Mouse (Mus musculus) lung, adult 2 months (tissue): ENCODE data around the gene Tex10. TPM values are rescaled to one million over a fixed set of nuclear protein-coding genes. Genes with fewer than 3 reads are reported as not detected.

Experiments
- DNase-seq: peaks from one replicate; pipeline ENCODE4 v3.0.0; 2022
- H3K4me1 ChIP-seq: fragments of 200-500 bp; 2 replicates; pipeline ENCODE4 v1.6.1; 2011; ENCODE audit warnings: low read length; ENCODE audit not compliant: control insufficient read depth, insufficient read depth
- H3K4me3 ChIP-seq: fragments of 200-500 bp; replicated peaks from 2 replicates; pipeline ENCODE3; 2011; ENCODE audit warnings: low read depth, mild to moderate bottlenecking, control low read depth, low read length; ENCODE audit errors: extremely low read depth
- CTCF ChIP-seq: fragments of 200-500 bp; IDR thresholded peaks from 2 replicates; pipeline ENCODE4 v1.5.1; 2011; ENCODE audit warnings: mild to moderate bottlenecking, low read length, control low read depth; ENCODE audit not compliant: insufficient read depth
- POLR2A ChIP-seq: fragments of 200-500 bp; IDR thresholded peaks from 2 replicates; pipeline ENCODE4 v1.6.1; 2011; ENCODE audit warnings: low read depth, mild to moderate bottlenecking, control low read depth, low read length, borderline replicate concordance; ENCODE audit errors: extremely low read depth
- WGBS: fragments of 180-500 bp; shearing (Covaris S2); methylation state at CpG from one replicate; pipeline ENCODE4 v1.1.7; 2018; 5-methylcytosine and 5-hydroxymethylcytosine counted together
- polyA plus RNA-seq: library from polyadenylated mRNA; depleted of rRNA; stranded (reverse); fragments of >200 nt; gene quantifications from 2 replicates; pipeline ENCODE4 v1.2.3, GENCODE M21; 2012; rRNA removed

Gene Tex10
- 5.8 and 8.6 TPM in 2 replicates for polyA plus RNA-seq

DNA sequence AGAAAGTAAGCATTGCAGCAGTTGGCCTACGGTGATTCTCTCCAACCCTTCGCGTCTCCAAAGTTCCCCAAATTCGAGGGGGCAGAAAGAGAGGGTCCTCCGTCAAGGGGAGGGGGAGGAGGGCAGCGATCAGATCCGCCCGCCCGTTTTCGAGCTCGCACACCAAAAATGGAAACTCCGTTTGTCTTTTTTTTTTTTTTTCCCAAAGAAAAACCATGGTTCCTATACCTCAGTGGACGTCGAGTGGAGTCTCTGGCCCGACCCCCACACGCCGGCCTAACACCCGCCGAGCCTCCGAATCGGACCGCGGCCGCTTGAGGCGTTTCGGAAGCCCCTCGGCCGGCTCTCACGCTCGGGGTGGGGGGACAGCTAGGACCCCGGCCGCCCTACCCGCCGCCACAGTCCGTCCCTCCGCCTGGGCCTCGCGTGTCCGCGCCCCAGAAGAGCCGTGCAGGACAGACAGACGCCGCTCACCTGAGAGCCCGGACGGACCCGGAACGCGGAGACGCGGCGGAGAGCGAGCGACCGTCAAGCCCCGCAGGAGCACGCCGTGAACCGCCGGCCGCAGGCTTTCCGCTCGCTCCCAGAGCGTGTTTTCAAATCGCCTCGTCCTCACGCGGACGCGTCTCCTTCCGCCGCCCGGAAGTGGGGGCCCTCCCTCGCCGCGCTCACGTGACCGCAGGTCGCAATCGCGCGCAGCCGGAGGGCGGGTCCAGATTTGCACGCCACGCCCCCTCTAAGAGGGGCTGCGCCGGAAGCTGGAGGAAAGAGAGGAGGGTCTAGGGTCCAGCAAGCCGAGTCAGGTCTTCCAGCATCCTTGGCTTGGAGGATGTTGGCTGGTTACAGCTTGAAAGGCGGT lies at the start of gene Tex10:
TSS of gene Tex10 (minus strand) at position 668 of the 859 bp plus-strand sequence.
- H3K4me3 ChIP-seq = peak within 1 kb of the TSS; percentile 60
- 1% methylated on average over 88 of the region's 89 CpGs for WGBS
- peaks cover 2% of the 10 kb centered on the region for H3K4me1 ChIP-seq
- peak; percentile 90 for DNase-seq
- TF ChIP-seq POLR2A (peak; percentile 61; the same call in 1 of the 2 replicates), CTCF (no peak)

DNA sequence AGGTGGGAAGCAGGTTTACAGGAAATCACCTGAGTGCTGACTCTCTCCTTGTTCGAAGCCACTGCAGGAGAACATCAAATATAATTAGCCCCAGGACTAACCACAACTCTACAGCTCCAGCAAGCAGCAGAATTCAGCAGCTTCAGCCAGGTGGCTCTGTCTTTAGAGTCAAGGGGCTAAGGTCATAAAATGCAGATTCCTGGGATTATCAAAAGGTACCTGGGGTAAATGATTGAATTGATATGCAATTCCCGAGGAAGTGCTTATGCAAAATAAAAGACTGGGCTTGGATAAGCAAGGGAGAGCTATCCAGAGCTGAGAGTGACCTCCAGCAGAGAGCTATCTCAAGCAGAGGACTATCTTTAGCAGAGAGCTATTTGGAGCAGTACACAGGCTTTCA lies 37.6 kb upstream of the Tex10 start:
- no peak for TF ChIP-seq POLR2A
- TF ChIP-seq CTCF = no peak
- 44% methylated on average over 2 of the region's 2 CpGs for WGBS
- no peak for DNase-seq
- Histone ChIP-seq H3K4me1 (no peaks in the 10 kb centered on the region), H3K4me3 (no peak overlapping the region)

DNA sequence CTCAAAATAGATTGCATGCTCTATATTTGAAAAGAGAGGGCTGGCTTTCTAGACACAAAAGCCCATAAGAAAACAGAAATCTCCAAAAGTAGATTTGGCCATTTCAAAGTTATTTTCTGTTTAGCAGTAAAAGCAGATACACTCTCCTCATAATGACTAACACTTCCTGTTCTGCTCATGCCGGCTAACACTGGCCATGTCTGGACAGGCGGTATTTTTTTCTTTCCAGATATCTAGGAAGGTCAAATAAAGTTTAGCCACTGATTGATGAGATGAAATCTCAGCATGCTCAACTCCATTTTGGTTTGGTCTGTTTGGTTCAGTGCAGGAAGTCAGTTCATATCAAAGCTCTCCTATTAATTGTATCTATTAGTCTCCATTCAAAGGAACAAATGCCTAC lies 19.3 kb upstream of the Tex10 start:
- Histone ChIP-seq H3K4me1 (no peaks in the 10 kb centered on the region), H3K4me3 (no peak overlapping the region)
- DNase-seq = no peak
- WGBS = 24% methylated on average over 2 of the region's 2 CpGs
- TF ChIP-seq CTCF (no peak), POLR2A (no peak)

DNA sequence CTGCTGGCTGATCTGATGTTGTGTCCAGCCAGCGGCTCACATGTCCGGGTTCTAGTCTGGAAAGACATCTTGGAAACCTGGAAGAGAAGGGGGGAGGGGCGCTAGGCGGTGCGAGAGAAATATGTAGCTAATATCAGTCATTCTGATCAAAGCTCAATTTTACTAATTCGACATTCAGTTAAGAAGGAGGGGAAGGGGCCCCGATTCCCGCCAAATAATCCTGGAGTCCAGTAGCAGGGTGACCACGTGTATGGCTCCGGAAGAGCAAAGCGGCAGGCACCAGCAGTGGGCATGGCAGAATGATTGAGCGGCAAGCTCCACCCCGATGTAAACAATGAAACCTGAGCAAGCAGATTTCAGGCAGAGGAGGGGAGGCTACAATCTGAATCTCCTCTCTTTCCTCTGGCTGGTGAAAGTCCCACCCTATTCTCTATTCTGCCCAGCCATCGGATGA lies 18.1 kb upstream of the Tex10 start:
- no peaks in the 10 kb centered on the region for H3K4me1 ChIP-seq
- DNase-seq = no peak
- 11% methylated on average over 14 of the region's 14 CpGs for WGBS
- no peak overlapping the region for H3K4me3 ChIP-seq
- no peak for TF ChIP-seq POLR2A
- TF ChIP-seq CTCF = no peak

DNA sequence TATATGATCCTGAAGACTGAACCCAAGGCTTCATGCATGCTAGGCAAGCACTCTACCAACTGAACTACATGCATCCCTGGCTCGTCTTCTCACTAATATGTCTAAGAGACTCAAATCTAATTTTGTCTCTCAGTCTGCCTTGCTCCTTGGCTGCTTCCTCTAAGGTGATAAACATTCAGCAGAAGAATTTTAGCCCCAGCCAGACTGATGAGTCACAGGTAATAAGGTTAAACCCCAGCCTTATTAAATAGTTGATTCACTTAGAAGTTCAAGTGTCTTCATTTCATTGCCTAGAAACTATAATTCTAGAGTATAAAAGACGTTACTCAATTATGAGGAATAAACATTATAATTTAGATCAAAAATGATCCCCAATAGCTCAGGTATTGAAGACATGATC lies 15.7 kb upstream of the Tex10 start:
- Histone ChIP-seq H3K4me3 (no peak overlapping the region), H3K4me1 (no peaks in the 10 kb centered on the region)
- no peak for DNase-seq
- 77% methylated on average over 2 of the region's 2 CpGs for WGBS
- TF ChIP-seq CTCF = no peak
- TF ChIP-seq POLR2A = no peak

DNA sequence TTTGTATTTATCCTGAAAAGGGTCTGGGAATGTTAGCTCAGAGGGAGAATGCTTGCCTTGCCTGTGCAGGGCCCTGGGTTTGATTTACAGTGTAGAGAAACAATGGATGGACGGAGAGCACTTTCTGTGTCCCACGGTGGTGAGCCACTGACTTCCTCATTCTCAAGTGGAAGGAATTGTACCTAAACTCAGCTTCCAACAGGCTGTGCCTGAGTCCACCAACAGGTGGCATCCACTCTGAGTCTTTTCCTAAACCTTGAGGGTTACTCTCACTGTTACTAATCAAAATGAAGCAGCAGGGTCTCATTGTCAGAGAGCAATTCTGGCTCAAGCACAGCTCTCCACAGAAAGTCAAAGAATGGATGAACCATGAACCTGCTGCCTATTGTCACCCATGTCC lies 8.0 kb upstream of the Tex10 start:
- no peak overlapping the region for H3K4me3 ChIP-seq
- DNase-seq = peak; percentile 15
- 0 out of 2 replicates have a peak, but pooled peaks have one; percentile 22 for TF ChIP-seq CTCF
- no peak for TF ChIP-seq POLR2A
- no peaks in the 10 kb centered on the region for H3K4me1 ChIP-seq
- WGBS = 14% methylated on average over 2 of the region's 2 CpGs

DNA sequence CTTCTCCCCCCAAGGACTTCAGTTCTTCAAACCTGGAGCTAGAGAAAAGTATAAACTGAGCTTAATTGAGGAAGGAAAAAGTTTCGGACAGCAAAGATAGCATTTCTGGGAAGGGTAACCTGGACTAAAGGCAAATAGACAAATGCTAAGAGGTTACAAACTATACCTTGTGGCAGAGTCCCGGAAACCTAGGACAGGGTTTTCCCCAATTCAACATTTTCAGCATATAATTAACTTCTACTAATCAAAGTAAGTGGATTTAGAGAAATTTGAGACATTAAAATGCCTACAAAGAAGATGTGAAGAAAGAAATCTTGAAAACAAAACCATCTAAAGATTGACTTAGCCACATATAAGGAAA lies 372 bp upstream of the Tex10 start:
- no peak for DNase-seq
- no peak for TF ChIP-seq POLR2A
- 67% methylated on average over 2 of the region's 2 CpGs for WGBS
- peaks cover 2% of the 10 kb centered on the region for H3K4me1 ChIP-seq
- peak overlapping the region; percentile 60 for H3K4me3 ChIP-seq

DNA sequence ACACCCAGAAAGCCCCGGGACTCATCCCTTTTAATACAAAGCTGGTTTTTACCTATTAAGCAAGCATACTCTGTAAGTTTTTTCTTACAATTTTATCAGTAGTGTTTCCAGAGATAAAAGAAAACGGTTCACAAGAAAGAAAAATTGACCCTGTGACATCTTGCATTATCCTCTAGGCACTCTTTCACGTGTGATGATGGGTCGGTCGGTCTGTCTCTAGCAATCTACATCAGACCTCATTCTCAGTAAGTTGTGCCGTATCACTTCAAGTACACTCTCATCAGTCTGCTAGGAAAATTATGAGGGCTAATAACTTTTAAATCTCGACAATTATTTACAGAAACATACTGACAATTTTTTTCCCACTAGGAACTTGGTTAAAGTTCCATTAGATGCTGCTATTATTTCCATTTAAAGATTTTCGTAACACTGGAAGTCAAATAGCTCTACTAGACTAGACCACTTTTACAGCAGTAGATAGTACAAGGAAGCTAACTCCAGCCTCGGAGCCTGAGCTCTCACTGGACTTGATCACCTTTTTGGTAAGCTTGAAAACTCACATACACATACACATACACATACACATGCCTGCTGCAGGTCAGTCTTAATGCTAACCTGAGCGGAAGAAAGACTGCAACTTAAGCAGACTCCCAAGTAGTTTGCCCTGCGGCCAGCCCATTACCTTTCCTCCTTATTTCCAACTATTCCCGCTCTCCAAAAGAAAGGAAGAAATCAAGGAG lies 1.0 kb downstream of the Tex10 start:
- Histone ChIP-seq H3K4me1 (peaks cover 2% of the 10 kb centered on the region), H3K4me3 (peak overlapping the region; percentile 60)
- TF ChIP-seq CTCF (no peak), POLR2A (no peak)
- WGBS = 10% methylated on average over 12 of the region's 12 CpGs
- no peak for DNase-seq

DNA sequence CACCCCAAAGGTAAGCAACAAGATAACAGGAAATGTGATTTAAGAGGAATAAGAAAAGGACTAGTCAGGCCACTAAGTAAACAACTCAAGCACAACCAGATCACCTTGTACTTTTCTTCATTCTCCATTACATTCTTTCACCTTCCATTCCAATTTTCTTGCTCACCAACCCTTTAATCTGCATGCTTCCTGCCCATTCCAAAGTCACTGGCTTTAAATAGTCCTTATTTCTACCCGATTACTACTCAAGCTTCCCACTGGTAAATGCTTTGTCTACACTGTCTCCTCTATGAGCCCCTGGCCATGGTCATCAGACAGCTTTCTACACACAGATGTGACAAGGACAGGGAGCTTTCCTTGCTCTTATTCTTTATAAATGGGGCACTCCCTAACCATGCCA lies 2.3 kb downstream of the Tex10 start:
- no peak for TF ChIP-seq POLR2A
- TF ChIP-seq CTCF = no peak
- H3K4me3 ChIP-seq = no peak overlapping the region
- 50% methylated on average over 1 of the region's 1 CpGs for WGBS
- peaks cover 2% of the 10 kb centered on the region for H3K4me1 ChIP-seq
- DNase-seq = no peak

DNA sequence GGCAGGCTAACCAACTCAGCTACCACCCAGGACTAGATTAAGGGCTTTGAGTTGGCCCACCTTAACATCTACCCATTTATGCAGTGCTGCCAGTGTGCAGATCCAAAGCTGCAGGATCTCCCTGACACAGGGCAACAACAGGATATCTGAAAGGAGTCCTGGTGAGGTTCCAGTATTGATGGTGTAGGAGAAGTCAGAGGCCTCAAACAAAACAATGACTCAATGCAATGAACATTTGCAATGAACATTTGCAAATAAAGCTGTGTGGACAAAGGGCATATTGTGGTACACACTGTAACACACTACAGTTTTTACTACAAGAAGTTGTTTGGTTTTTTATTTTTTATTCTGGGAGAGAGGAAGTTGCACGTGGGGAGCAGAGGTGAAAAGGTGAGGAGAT lies 12.2 kb downstream of the Tex10 start:
- TF ChIP-seq POLR2A = no peak
- no peak for TF ChIP-seq CTCF
- no peak overlapping the region for H3K4me3 ChIP-seq
- no peak for DNase-seq
- no peaks in the 10 kb centered on the region for H3K4me1 ChIP-seq
- 53% methylated on average over 1 of the region's 1 CpGs for WGBS
